Mouse (Mus musculus): ENCODE data around the gene Hmgcr. TPM values are rescaled to one million over a fixed set of nuclear protein-coding genes. Genes with fewer than 3 reads are reported as not detected.

Hmgcr gene
- polyA plus RNA-seq (2012; fragmentation: generic; extraction: Trizol), result 10 to 100 TPM in 1 of 2 experiments, 1 to 10 TPM in 1; 3.6 to 25.6 TPM

GRCm38 (mm10) chr13:96670406-96671077 is at the start of gene Hmgcr:
Gene Hmgcr, minus strand, starts transcription at chr13:96670936.

Other genes with a start within 250 kb of the Hmgcr start
- not detected for gene Ankdd1b, start 199.7 kb downstream of the Hmgcr start, polyA plus RNA-seq (2012; fragmentation: generic; extraction: Trizol)
- not detected for gene Gm17622, start 180.2 kb downstream of the Hmgcr start, polyA plus RNA-seq (2012; fragmentation: generic; extraction: Trizol)
- 1 to 10 TPM in 1 of 2 experiments, under 1 TPM in 1; 0.22 to 1.3 TPM for gene Polk, start 128.4 kb downstream of the Hmgcr start, polyA plus RNA-seq (2012; fragmentation: generic; extraction: Trizol)
- gene Col4a3bp, start 128.3 kb downstream of the Hmgcr start, polyA plus RNA-seq (2012; fragmentation: generic; extraction: Trizol), result 1 to 10 TPM in 1 of 2 experiments, under 1 TPM in 1; 0.62 to 4.3 TPM
- gene Ankrd31, start 77.3 kb upstream of the Hmgcr start, polyA plus RNA-seq (2012; fragmentation: generic; extraction: Trizol), result not detected

Data from C3H10T1/2 (cell line).